Mouse (Mus musculus) embryonic facial prominence, embryonic 12.5 days (tissue): Measurements from ENCODE around the gene Abi3. TPM values are rescaled to one million over a fixed set of nuclear protein-coding genes. Genes with fewer than 3 reads are reported as not detected.
"Not testable (repeated sequence)": the region's sequence is repeated elsewhere in the genome, so short reads cannot be mapped to it uniquely, and the experiment has no call there.

Experiments
- ATAC-seq: fragments of 200-750 bp; cut with Nextera tagmentation; 2 replicates; pipeline ENCODE4 v1.8.0; 2017; ENCODE audit not compliant: insufficient number of reproducible peaks, insufficient read depth, low FRiP score, low TSS enrichment
- H3K27ac ChIP-seq: fragments of 300-500 bp; sonication (generic); 2 replicates; pipeline ENCODE4 v1.5.1; 2016; ENCODE audit warnings: mild to moderate bottlenecking
- H3K27me3 ChIP-seq: fragments of 300-500 bp; sonication (generic); 2 replicates; pipeline ENCODE4 v1.6.1; 2016; ENCODE audit warnings: mild to moderate bottlenecking, moderate library complexity
- H3K36me3 ChIP-seq: fragments of 300-500 bp; sonication (generic); 2 replicates; pipeline ENCODE4 v1.6.1; 2016; ENCODE audit warnings: mild to moderate bottlenecking
- H3K4me1 ChIP-seq: fragments of 300-500 bp; sonication (generic); 2 replicates; pipeline ENCODE4 v1.6.1; 2016
- H3K4me2 ChIP-seq: fragments of 300-500 bp; sonication (generic); replicated peaks from 2 replicates; pipeline ENCODE4 v1.6.1; 2016; ENCODE audit warnings: mild to moderate bottlenecking, moderate library complexity
- H3K4me3 ChIP-seq: fragments of 300-500 bp; sonication (generic); 2 replicates; pipeline ENCODE4 v1.5.1; 2016; ENCODE audit warnings: mild to moderate bottlenecking
- H3K9ac ChIP-seq: fragments of 300-500 bp; sonication (generic); 2 replicates; pipeline ENCODE4 v1.6.1; 2016; ENCODE audit warnings: mild to moderate bottlenecking, moderate library complexity
- H3K9me3 ChIP-seq: fragments of 300-500 bp; sonication (generic); 2 replicates; pipeline ENCODE4 v1.6.1; 2016; ENCODE audit warnings: mild to moderate bottlenecking, moderate library complexity
- WGBS: fragments of 180-500 bp; shearing (Covaris S2); methylation state at CpG from one replicate; pipeline ENCODE4 v1.1.7; 2016; 5-methylcytosine and 5-hydroxymethylcytosine counted together
- polyA plus RNA-seq: library from polyadenylated mRNA; unstranded; fragments of >200 nt; fragmentation: Nextera tagmentation; extraction: Ambion mirVana; gene quantifications from 2 replicates; pipeline ENCODE4 v1.2.1, GENCODE M21; 2016

Abi3 gene
- polyA plus RNA-seq = 4.3 and 5.0 TPM in 2 replicates

DNA sequence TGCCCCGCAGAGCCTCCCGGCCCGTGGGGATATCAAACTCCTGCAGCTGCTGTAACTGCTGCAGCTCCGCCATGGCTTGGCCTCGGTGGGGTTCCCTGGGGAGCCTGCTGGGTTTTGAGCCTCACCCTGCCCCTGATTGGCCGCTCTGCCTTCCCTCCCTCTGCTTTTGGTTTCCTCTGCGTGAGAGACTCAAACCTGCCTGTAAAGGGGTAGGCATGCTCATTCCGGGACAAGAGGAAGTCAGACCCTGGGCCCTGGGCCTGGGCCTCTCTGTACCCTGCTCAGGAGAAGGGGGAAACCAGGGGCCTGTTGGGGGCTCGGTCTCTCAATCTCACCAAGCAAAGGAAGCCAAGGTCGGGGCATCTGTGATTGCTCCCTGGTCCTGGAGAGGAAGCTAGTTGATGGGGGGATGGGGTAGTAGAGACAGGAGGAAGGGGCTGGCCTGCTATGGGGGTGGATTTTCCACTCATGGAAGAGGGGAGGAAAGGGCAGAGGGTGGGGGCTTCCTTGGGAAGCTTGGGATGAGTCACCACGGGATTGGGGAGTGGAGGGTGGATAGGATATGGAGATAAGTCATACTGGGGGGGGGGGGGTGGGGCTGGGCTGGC lies at the start of gene Abi3:
Gene Abi3 (minus strand): TSS at position 403 of the 608 bp plus-strand sequence.
- Histone ChIP-seq H3K27me3 (peaks cover 15% of the 10 kb centered on the region; the same call in 1 of the 2 replicates), H3K4me3 (peak within 1 kb of the TSS; percentile 7), H3K9ac (no peak within 1 kb of the TSS), H3K4me1 (peaks cover 11% of the 10 kb centered on the region), H3K4me2 (peak within 1 kb of the TSS; percentile 14), H3K27ac (peak within 1 kb of the TSS; percentile 37; the same call in 1 of the 2 replicates), H3K9me3 (no peaks in the 10 kb centered on the region), H3K36me3 (no peaks in the 10 kb centered on the region)
- no peak; the same call in 1 of the 2 replicates for ATAC-seq
- WGBS = 8% methylated on average over 11 of the region's 11 CpGs

DNA sequence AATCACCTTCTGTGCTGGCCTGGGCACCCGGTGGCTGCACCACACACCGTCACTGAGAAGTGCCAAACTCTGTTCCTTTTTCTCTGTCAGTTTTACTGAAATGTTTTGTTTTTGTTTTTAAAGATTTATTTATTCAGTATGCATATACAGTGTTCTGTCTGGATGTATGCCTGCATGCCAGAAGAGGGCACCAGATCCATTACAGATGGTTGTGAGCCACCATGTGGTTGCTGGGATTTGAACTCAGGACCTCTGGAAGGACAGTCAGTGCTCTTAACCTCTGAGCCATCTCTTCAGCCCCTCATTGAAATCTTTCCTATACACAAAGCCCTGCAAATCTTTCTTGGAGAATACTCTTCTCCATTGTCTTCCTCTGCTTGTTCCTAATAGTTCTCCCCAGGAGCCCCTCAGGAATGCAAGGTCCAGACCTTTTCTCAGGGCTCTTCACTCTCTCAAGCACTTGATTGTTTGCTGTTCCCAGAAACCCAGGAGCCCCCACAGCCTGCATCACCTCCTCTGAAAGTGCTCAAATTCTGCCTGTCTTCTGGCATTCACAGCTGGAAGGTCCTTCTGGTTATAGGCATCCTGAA lies 48.3 kb upstream of the Abi3 start:
- Histone ChIP-seq H3K4me1 (no peaks in the 10 kb centered on the region), H3K36me3 (no peaks in the 10 kb centered on the region), H3K27ac (no peak overlapping the region), H3K4me3 (no peak overlapping the region), H3K9me3 (no peaks in the 10 kb centered on the region), H3K4me2 (no peak overlapping the region), H3K9ac (no peak overlapping the region), H3K27me3 (no peaks in the 10 kb centered on the region)
- ATAC-seq = no peak
- WGBS = 58% methylated on average over 2 of the region's 2 CpGs

DNA sequence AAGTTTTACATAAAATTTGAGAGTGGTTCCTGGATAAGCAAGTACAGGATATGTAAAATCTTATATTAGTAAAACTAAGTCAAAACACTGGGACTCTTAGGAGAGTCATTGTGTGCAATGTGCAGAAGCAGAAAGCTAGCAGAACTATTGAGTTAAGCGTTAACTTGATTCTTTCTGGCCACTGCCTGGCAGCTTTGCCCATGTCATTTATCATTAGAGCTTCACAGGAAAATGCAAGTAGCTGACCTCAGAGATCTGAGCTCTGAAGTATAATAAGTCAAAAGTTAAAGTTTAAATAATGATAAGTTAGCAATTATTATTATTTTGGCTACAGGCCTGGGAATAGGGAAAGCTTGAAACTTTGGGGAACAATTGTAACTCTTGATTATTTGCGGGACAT lies 37.6 kb upstream of the Abi3 start:
- H3K9ac ChIP-seq, H3K9me3 ChIP-seq, H3K4me3 ChIP-seq, H3K27ac ChIP-seq, H3K4me1 ChIP-seq, ATAC-seq, H3K36me3 ChIP-seq, H3K4me2 ChIP-seq: not testable (repeated sequence)
- WGBS = 75% methylated on average over 2 of the region's 2 CpGs
- 0 out of 2 replicates have a peak, but pooled peaks cover 11% of the 10 kb centered on the region for H3K27me3 ChIP-seq

DNA sequence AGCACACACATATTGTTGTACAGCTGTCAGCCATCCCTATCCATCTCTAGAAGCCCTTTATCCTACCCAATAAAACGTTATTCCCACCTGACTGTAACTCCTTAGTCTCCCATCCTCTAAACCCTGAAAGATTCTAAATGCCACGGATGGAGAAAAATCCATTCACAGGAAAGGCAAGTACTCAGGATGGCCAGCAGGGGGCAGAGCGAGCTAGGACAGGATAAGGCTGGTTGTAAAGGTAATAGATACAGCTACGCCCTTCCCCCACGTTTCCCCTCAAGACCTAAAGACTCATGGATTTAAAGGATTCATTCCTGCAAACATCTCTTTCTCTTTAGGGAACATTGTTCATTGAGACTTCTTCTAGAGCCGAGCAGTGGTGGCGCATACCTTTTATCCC lies 34.0 kb upstream of the Abi3 start:
- no peak overlapping the region for H3K4me3 ChIP-seq
- no peaks in the 10 kb centered on the region for H3K36me3 ChIP-seq
- no peaks in the 10 kb centered on the region for H3K9me3 ChIP-seq
- H3K9ac ChIP-seq = no peak overlapping the region
- no peak for ATAC-seq
- H3K27ac ChIP-seq = no peak overlapping the region
- WGBS = 21% methylated on average over 7 of the region's 7 CpGs
- no peak overlapping the region for H3K4me2 ChIP-seq
- H3K27me3 ChIP-seq = 0 out of 2 replicates have a peak, but pooled peaks cover 5% of the 10 kb centered on the region
- no peaks in the 10 kb centered on the region for H3K4me1 ChIP-seq

DNA sequence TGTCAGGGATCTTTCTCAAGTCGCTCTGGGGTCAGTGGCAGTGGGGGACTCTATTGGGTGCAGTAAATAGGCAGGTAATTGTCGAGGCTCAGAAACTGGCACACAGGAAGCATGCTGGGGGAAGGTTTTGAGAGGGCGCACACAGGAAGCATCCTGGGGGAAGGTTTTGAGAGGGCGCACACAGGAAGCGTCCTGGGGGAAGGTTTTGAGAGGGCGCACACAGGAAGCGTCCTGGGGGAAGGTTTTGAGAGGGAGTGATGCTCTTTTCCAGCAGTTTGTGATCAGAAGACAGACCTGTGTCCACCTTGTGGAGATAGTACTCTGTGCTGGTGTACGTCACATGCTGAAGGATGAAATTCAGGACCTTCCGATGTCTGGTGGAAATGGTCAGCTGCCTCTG lies 33.5 kb upstream of the Abi3 start:
- 26% methylated on average over 9 of the region's 9 CpGs for WGBS
- H3K36me3 ChIP-seq = no peaks in the 10 kb centered on the region
- no peak overlapping the region for H3K27ac ChIP-seq
- no peaks in the 10 kb centered on the region for H3K4me1 ChIP-seq
- no peak for ATAC-seq
- no peaks in the 10 kb centered on the region for H3K9me3 ChIP-seq
- H3K4me2 ChIP-seq = no peak overlapping the region; the same call in 1 of the 2 replicates
- 0 out of 2 replicates have a peak, but pooled peaks cover 4% of the 10 kb centered on the region for H3K27me3 ChIP-seq
- no peak overlapping the region for H3K4me3 ChIP-seq
- H3K9ac ChIP-seq = no peak overlapping the region

DNA sequence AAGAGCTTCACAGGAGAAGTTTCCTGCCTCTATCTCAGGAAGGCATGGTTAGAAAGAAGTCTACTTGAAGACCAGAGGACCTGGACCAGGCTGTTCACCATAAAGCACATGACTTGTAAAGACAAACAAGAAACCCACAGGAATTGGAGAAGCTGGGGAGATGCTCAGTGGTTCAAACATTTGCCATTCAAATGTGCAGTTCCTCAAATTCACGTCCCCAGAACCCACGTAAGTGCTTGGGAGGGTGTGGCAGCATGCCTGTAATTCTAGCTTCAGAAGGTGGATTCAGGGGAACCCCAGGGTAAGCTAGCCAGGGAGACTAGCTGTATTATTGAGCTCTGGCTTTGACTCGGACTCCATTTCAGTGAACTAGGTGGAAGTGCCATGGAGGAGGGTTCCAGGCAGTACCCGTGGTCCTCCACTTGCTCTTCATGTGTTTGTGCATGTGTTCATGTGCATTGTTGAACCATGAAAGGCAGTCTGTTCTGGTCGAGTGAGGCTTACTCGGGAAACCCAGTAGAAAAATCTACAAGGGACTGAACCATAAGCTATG lies 27.7 kb upstream of the Abi3 start:
- H3K4me3 ChIP-seq = no peak overlapping the region
- H3K9ac ChIP-seq = no peak overlapping the region
- WGBS = 77% methylated on average over 6 of the region's 6 CpGs
- no peak overlapping the region for H3K27ac ChIP-seq
- H3K9me3 ChIP-seq = no peaks in the 10 kb centered on the region
- no peak overlapping the region for H3K4me2 ChIP-seq
- ATAC-seq = no peak
- H3K36me3 ChIP-seq = no peaks in the 10 kb centered on the region
- no peaks in the 10 kb centered on the region for H3K27me3 ChIP-seq
- H3K4me1 ChIP-seq = no peaks in the 10 kb centered on the region

DNA sequence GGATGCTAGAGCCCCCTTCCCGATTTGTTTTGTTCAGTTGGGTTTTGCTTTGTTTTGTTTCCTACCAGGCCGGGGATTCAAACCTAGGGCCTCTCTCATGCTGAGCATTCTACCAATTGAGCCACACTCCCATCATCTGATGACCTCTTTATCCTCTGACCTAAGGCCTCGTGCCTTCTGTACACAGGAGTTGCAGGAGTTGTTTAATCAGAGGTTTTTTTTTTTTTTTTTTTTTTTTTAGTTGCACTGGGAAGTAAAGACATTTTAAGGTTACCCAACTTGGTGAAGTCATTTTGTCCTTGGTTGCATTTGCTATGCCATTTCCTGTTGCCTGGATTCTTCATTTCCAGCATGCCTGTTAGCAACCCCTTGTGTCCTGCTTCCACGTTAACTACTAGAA lies 27.2 kb upstream of the Abi3 start:
- Histone ChIP-seq H3K27me3 (no peaks in the 10 kb centered on the region), H3K9ac (no peak overlapping the region), H3K36me3 (no peaks in the 10 kb centered on the region), H3K27ac (no peak overlapping the region), H3K4me2 (no peak overlapping the region), H3K4me3 (no peak overlapping the region), H3K4me1 (no peaks in the 10 kb centered on the region), H3K9me3 (no peaks in the 10 kb centered on the region)
- ATAC-seq = no peak
- WGBS = 76% methylated on average over 4 of the region's 4 CpGs

DNA sequence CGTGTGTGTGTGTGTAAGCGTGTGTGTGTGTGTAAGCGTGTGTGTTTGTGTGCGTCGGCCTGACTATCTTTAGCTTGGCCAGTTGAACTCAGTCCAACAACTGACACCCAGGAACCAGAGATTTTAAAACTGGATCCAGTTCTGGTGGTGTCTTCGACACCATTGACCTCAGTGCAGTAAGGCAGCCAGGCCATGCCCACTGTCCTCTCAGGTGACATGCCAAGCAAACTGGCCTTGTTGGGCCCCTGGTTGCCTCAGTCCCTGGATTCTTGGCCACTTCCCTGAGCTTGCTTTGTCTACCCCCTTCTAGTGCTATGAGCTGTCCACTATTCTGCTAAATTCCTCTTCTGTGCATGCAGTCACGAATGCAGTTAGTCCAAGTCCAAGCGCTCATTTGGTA lies 19.1 kb upstream of the Abi3 start:
- ATAC-seq = no peak
- Histone ChIP-seq H3K4me3 (no peak overlapping the region), H3K27me3 (no peaks in the 10 kb centered on the region), H3K36me3 (no peaks in the 10 kb centered on the region), H3K4me1 (peaks cover 8% of the 10 kb centered on the region; the same call in 1 of the 2 replicates), H3K27ac (no peak overlapping the region), H3K4me2 (no peak overlapping the region), H3K9ac (no peak overlapping the region), H3K9me3 (no peaks in the 10 kb centered on the region)
- 91% methylated on average over 8 of the region's 8 CpGs for WGBS

DNA sequence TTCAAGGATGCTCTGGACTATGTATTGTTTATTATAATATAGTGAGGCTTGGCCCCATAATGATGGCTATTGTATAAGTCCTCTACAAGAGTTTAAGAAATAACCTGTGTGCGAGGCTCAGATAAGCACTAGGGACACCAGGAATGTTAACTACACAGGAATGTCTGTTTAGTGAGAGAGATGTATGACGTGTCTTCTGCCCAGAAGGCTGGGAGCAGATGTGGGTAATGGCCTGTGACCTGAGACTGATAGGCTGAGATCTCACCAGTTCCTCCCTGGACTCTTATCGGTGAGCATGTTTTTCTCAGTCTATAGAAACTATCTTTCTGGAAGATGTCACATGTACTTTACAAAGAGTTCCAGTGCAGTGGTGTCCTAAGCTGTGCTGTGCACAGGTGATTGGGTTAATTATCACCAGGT lies 17.8 kb upstream of the Abi3 start:
- H3K9ac ChIP-seq = peak overlapping the region; percentile 51
- no peaks in the 10 kb centered on the region for H3K36me3 ChIP-seq
- H3K4me1 ChIP-seq = peaks cover 8% of the 10 kb centered on the region; the same call in 1 of the 2 replicates
- H3K27me3 ChIP-seq = no peaks in the 10 kb centered on the region
- H3K4me3 ChIP-seq = peak overlapping the region; percentile 67
- peak overlapping the region; percentile 62 for H3K4me2 ChIP-seq
- no peaks in the 10 kb centered on the region for H3K9me3 ChIP-seq
- no peak for ATAC-seq
- WGBS = 24% methylated on average over 3 of the region's 3 CpGs
- H3K27ac ChIP-seq = peak overlapping the region; percentile 92; the same call in 1 of the 2 replicates

DNA sequence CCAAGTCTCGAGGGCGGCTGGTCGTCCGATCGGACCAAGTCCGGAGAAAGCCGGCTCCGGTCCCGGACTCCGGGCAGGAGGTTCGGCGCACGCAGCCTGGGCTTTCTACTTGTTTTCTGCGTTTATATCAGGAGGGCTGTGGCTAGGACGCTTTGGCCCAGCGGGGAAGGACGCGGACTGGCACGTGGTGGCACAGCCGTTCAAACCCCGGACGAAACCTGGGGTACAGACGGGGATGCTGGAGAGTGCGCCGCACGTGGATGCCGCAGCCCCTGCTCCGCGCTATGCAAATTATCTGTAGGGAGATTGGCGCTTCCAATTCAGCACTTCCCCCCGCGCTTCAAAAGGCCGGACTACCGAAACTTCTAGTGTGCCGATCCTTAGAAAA lies 17.2 kb upstream of the Abi3 start:
- Histone ChIP-seq H3K9ac (peak overlapping the region; percentile 51), H3K27ac (peak overlapping the region; percentile 92), H3K36me3 (no peaks in the 10 kb centered on the region), H3K4me3 (peak overlapping the region; percentile 67), H3K4me1 (peaks cover 8% of the 10 kb centered on the region; the same call in 1 of the 2 replicates), H3K4me2 (peak overlapping the region; percentile 62), H3K9me3 (no peaks in the 10 kb centered on the region), H3K27me3 (no peaks in the 10 kb centered on the region)
- WGBS = under 1% methylated on average over 35 of the region's 35 CpGs
- peak; percentile 65 for ATAC-seq

DNA sequence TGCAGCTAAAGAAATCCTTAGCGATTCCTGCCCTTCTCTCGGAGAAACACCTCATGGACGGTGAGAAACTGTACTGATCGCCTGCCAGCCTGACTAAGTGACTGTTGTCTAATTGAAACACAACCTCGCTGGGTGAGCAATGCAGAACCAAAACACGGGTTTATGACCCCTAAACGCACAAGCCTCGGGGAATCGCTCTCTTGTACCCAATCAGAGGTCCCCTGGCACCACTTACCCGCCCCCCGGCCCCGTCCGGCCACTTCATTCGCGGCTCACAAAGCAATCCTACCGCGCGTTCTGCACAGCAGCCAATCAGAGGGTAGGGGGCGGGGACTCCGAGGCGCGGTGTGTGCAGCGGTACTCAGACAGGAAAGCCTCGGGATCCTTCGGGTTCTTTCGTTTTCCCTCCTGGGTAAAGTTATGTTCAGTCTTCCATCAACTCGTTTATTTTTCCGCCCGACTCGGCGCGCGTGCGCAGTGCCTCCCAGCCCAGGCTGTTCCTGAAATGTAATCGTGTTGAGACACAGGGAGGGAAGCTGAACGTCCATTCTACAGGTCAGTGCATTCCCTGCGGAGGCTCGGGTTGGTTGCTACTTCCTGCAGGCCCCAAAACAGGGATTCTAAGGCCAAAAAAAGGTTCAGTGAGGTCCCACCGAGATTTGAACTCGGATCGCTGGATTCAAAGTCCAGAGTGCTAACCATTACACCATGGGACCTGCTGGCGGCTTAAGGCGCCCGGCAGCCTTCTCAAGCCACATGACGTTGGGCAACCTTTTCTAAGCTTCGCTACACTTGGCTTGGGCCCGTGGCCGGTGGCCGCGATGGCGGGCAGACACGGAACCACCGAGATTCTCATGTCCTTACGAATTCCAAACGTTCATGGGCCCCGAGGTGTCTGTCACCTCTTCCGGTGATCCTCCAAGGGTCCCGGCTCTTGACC lies 16.5 kb upstream of the Abi3 start:
- under 1% methylated on average over 58 of the region's 58 CpGs for WGBS
- peak; percentile 95 for ATAC-seq

More for the DNA sequence above, 16.5 kb upstream of the Abi3 start:
- H3K4me2 ChIP-seq = peak overlapping the region; percentile 62
- H3K27me3 ChIP-seq = no peaks in the 10 kb centered on the region
- peak overlapping the region; percentile 67 for H3K4me3 ChIP-seq
- H3K4me1 ChIP-seq = peaks cover 8% of the 10 kb centered on the region; the same call in 1 of the 2 replicates
- H3K27ac ChIP-seq = peak overlapping the region; percentile 92
- H3K9ac ChIP-seq = peak overlapping the region; percentile 51
- no peaks in the 10 kb centered on the region for H3K36me3 ChIP-seq
- H3K9me3 ChIP-seq = no peaks in the 10 kb centered on the region
